In the genomic region with DNA sequence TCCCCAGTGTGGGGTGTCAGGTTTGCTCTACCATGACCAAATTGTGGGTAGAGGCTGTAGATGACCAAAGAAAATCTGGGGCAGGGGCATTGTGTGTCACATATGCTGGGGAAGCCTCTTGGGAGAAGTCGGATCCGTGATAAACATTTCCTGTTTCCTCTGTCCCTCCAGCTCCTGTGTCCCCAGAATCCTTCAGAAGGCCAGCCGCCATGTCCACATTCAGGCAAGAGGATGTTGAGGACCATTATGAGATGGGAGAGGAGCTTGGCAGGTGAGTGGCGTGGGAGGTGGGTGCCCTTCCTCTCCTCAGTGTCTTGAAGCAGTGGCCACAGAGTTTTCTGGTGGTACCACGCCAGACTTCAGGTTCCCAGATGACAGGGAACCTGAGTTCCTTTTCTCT, we compare ENCODE assay signal across 9 mouse cellular contexts. TPM values are rescaled to one million over a fixed set of nuclear protein-coding genes. Genes with fewer than 3 reads are reported as not detected.
DNase-seq lines count a peak whose midpoint lies in the region; TF ChIP-seq lines count a peak whose summit lies in the region.
"Had no signal": no experiment of that assay in that cellular context is flagged by ENCODE, and none has a peak within 500 bp of the region (broad histone marks: within the 10 kb centered on the region; RNA-seq: fewer than 3 reads in every experiment).

Gene 4930442H23Rik, minus strand, starts transcription at position 45 of the 400 bp plus-strand sequence.

- H3K27ac ChIP-seq in embryonic fibroblast, embryonic 13.5 days (ENCODE audit: insufficient read depth, low read length) = peak within 1 kb of the TSS; percentile 70
- peak within 1 kb of the TSS; percentile 85 for H3K27ac ChIP-seq in limb, embryonic 10.5 days
- peak within 1 kb of the TSS; percentile 77 for H3K27ac ChIP-seq in olfactory bulb, adult 2 months (ENCODE audit: insufficient read depth, low read depth, low read length)

- H3K4me1 ChIP-seq in lung, adult 2 months (ENCODE audit: control insufficient read depth, insufficient read depth, low read length) = peaks cover 9% of the 10 kb centered on the region
- peaks cover 11% of the 10 kb centered on the region for H3K4me1 ChIP-seq in embryonic fibroblast, embryonic 13.5 days (ENCODE audit: control insufficient read depth, insufficient read depth, low read length)
- peaks cover 38% of the 10 kb centered on the region for H3K4me1 ChIP-seq in limb, embryonic 10.5 days
- H3K4me1 ChIP-seq in olfactory bulb, adult 2 months (ENCODE audit: control insufficient read depth, insufficient read depth, low read length) = peaks cover 25% of the 10 kb centered on the region

- 53% methylated on average over 5 of the region's 5 CpGs for WGBS in lung, adult 2 months
- WGBS in limb, embryonic 10.5 days = 92% methylated on average over 5 of the region's 5 CpGs
- 79% methylated on average over 5 of the region's 5 CpGs for WGBS in olfactory bulb, adult 2 months

- no peak for DNase-seq in lung, adult 2 months
- DNase-seq in lung, postnatal 25 days (ENCODE audit: low spot score) = no peak
- no peak for DNase-seq in limb, embryonic 10.5 days (ENCODE audit: low spot score)
- DNase-seq in adrenal gland, postnatal 4 days (ENCODE audit: low spot score in 2 of 2) = no peak
- no peak for DNase-seq in thymus, postnatal 10 days (ENCODE audit: low spot score in 2 of 2)
- DNase-seq in layer of hippocampus, postnatal 25 days (ENCODE audit: extremely low spot score in 1 of 2, low spot score in 1 of 2) = no peak
- DNase-seq: adrenal gland, postnatal 10 days had no signal

- H3K9me3 ChIP-seq in limb, embryonic 10.5 days (replicated peaks) = no peaks in the 10 kb centered on the region

- H3K4me3 ChIP-seq in lung, adult 2 months (replicated peaks; ENCODE audit: extremely low read depth, low read depth, low read length) = peak within 1 kb of the TSS; percentile 83
- H3K4me3 ChIP-seq in embryonic fibroblast, embryonic 13.5 days (ENCODE audit: insufficient read depth, low read length) = peak within 1 kb of the TSS; percentile 44
- peak within 1 kb of the TSS; percentile 70 for H3K4me3 ChIP-seq in limb, embryonic 10.5 days
- peak within 1 kb of the TSS; percentile 87 for H3K4me3 ChIP-seq in olfactory bulb, adult 2 months (ENCODE audit: insufficient read depth, low read depth, low read length)

- peaks cover 84% of the 10 kb centered on the region for H3K36me3 ChIP-seq in limb, embryonic 10.5 days

- TF ChIP-seq CTCF in lung, adult 2 months (IDR thresholded peaks at IDR 0.05; ENCODE audit: insufficient read depth, low read length) = no peak
- no peak for TF ChIP-seq CTCF in embryonic fibroblast, embryonic 13.5 days (IDR thresholded peaks at IDR 0.05; ENCODE audit: borderline replicate concordance, insufficient read depth, low read length)
- TF ChIP-seq CTCF in olfactory bulb, adult 2 months (IDR thresholded peaks at IDR 0.05; ENCODE audit: insufficient read depth, low read depth, low read length) = no peak

- H3K27me3 ChIP-seq in limb, embryonic 10.5 days (ENCODE audit: low read depth, poor library complexity, severe bottlenecking) = no peaks in the 10 kb centered on the region

- TF ChIP-seq POLR2A in lung, adult 2 months (IDR thresholded peaks at IDR 0.05; ENCODE audit: borderline replicate concordance, extremely low read depth, low read depth, low read length) = no peak
- no peak for TF ChIP-seq POLR2A in embryonic fibroblast, embryonic 13.5 days (IDR thresholded peaks at IDR 0.05; ENCODE audit: low read depth, low read length)
- no peak for TF ChIP-seq POLR2A in olfactory bulb, adult 2 months (IDR thresholded peaks at IDR 0.05; ENCODE audit: insufficient read depth, low read depth, low read length)

RNA-seq across cellular contexts. Expression of gene 4930442H23Rik, which starts in this region (rescaled TPM):
- polyA plus RNA-seq in lung, adult 2 months (2012; rRNA removed) = not detected in 2 replicates
- not detected in 2 replicates for polyA plus RNA-seq in embryonic fibroblast, embryonic 13.5 days (2011; ENCODE audit: insufficient read length, low read depth, missing spikeins)
- polyA plus RNA-seq in limb, embryonic 10.5 days (2016; fragmentation: Nextera tagmentation; extraction: Ambion mirVana) = not detected in 2 replicates
- polyA plus RNA-seq in olfactory bulb, adult 2 months (2012; ENCODE audit: insufficient read depth, insufficient read length, low replicate concordance, missing spikeins) = not detected in 2 replicates
- total RNA-seq in adrenal gland, postnatal 4 days (2021) = not detected
- total RNA-seq in layer of hippocampus, postnatal 25 days (2021) = not detected
- total RNA-seq: adrenal gland, postnatal 10 days had no signal
